Mouse (Mus musculus) ES-Bruce4 (cell line): ENCODE data around the gene Tmem26. TPM values are rescaled to one million over a fixed set of nuclear protein-coding genes. Genes with fewer than 3 reads are reported as not detected.

Source experiments
- H3K27ac ChIP-seq: 2 replicates; pipeline ENCODE4 v1.5.1; 2012; ENCODE audit warnings: low read length, inconsistent platforms; ENCODE audit not compliant: insufficient read depth
- H3K27me3 ChIP-seq: 2 replicates; pipeline ENCODE4 v1.6.1; 2012; ENCODE audit warnings: mild to moderate bottlenecking, low read length, inconsistent platforms; ENCODE audit not compliant: control insufficient read depth, poor library complexity, insufficient read depth, severe bottlenecking
- H3K36me3 ChIP-seq: 2 replicates; pipeline ENCODE4 v1.6.1; 2012; ENCODE audit warnings: inconsistent platforms, mild to moderate bottlenecking, low read length, moderate library complexity; ENCODE audit not compliant: control insufficient read depth, poor library complexity, insufficient read depth, severe bottlenecking
- H3K4me1 ChIP-seq: one replicate; pipeline ENCODE4 v1.8.1; 2011; ENCODE audit warnings: low read length; ENCODE audit not compliant: control insufficient read depth, insufficient read depth
- H3K4me3 ChIP-seq: 2 replicates; pipeline ENCODE4 v1.5.1; 2011; ENCODE audit warnings: low read depth, mild to moderate bottlenecking, low read length
- H3K9ac ChIP-seq: 2 replicates; pipeline ENCODE4 v1.6.1; 2012; ENCODE audit warnings: low read depth, mild to moderate bottlenecking, inconsistent platforms; ENCODE audit not compliant: poor library complexity, severe bottlenecking
- H3K9me3 ChIP-seq: replicated peaks from 2 replicates; pipeline ENCODE4 v1.6.1; 2012; ENCODE audit warnings: mild to moderate bottlenecking, low read length, inconsistent platforms; ENCODE audit not compliant: control insufficient read depth, poor library complexity, insufficient read depth, severe bottlenecking
- CTCF ChIP-seq: IDR thresholded peaks from one replicate; pipeline ENCODE4 v1.8.1; 2011; ENCODE audit warnings: low read depth, low read length
- EP300 ChIP-seq: IDR thresholded peaks from 2 replicates; pipeline ENCODE4 v1.6.1; 2011; ENCODE audit warnings: low read depth, low read length; ENCODE audit not compliant: insufficient read depth
- POLR2A ChIP-seq: IDR thresholded peaks from one replicate; pipeline ENCODE4 v1.8.1; 2011; ENCODE audit warnings: low read length; ENCODE audit not compliant: insufficient read depth
- polyA plus RNA-seq: library from polyadenylated mRNA; stranded (reverse); fragments of >200 nt; gene quantifications from 2 replicates; pipeline ENCODE4 v1.2.4, GENCODE M21; 2011; ENCODE audit warnings: low read depth; ENCODE audit not compliant: missing spikeins, insufficient read depth, insufficient read length

Gene Tmem26
- polyA plus RNA-seq, 1 experiment = not detected

DNA sequence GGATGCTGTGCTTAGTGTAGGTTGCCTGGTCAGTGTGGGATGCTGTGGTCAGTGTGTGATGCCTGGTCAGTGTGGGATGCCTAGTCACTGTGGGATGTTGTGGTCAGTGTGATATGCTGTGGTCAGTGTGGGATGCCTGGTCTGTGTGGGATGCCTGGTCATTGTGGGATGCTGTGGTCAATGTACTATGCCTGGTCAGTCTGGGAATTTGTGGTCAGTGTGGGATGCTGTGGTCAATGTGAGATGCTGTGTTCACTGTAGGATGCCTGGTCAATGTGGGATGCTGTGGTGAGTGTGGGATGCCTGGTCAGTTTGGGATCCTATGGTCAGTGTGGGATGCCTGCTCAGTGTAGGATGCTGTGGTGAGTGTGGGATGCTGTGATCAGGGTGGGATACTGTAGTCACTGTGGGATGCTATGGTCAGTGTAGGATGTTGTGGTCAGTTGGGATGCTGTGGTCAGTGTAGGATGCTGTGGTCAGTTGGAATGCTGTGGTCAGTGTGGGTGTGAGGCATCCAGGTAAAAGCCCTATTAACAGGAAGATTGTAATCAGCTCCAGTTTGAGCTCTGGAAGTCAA is 27.6 kb upstream of the Tmem26 start:
- Histone ChIP-seq H3K27ac (no peak overlapping the region), H3K4me1 (no peaks in the 10 kb centered on the region), H3K9me3 (no peaks in the 10 kb centered on the region), H3K9ac (no peak overlapping the region), H3K4me3 (no peak overlapping the region), H3K27me3 (no peaks in the 10 kb centered on the region), H3K36me3 (no peaks in the 10 kb centered on the region)
- TF ChIP-seq EP300 = no peak
- no peak for TF ChIP-seq POLR2A
- no peak for TF ChIP-seq CTCF

DNA sequence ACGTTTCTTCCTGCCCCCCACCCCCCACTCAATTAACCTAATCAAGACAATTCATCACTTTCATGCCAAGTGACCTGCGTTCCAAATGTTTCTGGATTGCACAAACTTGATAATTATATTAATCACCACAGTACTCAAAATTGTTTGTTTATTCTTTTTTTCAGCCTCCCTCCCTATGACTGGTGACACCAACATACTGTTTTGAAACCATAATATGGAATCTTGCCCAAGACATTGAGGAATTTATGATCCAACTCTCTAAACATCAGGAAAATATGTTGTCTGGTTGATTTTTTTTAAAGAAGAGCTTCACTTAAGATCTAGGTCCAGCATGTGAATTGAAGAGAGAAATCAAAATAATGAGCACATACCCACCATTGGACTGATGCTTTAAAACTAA is 19.2 kb upstream of the Tmem26 start:
- Histone ChIP-seq H3K9me3 (no peaks in the 10 kb centered on the region), H3K27me3 (no peaks in the 10 kb centered on the region), H3K36me3 (no peaks in the 10 kb centered on the region), H3K27ac (no peak overlapping the region), H3K4me1 (no peaks in the 10 kb centered on the region), H3K9ac (no peak overlapping the region), H3K4me3 (no peak overlapping the region)
- no peak for TF ChIP-seq CTCF
- TF ChIP-seq EP300 = no peak
- TF ChIP-seq POLR2A = no peak

DNA sequence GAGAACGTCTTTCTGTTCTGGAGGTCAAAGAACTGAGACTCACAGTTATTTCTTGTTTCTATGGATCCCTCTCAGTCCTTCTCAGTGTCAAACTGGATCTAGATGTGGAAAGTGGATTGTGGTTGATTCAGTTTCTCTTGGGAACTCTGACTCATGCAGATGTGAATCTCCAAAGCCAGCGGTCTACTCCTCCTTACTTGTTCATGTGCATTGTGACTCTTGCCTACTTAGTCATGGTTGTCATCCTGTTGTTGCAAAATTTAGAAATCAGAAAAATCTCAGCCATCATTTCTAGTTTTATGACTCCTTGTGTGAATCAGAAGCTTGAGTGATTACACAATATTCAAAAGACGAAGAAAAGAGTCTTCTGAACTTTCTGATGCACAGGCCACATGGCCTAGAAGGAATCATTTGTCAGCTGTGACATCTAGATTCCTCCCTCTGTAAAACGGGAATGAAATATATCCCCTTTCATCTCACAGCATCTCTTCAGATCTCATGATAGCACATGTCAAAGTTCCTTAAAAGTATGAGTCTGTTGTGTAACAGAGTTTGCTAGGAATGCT is 17.9 kb upstream of the Tmem26 start:
- H3K36me3 ChIP-seq = no peaks in the 10 kb centered on the region
- H3K27ac ChIP-seq = no peak overlapping the region
- no peak overlapping the region for H3K4me3 ChIP-seq
- H3K27me3 ChIP-seq = no peaks in the 10 kb centered on the region
- H3K9me3 ChIP-seq = no peaks in the 10 kb centered on the region
- no peak for TF ChIP-seq CTCF
- H3K4me1 ChIP-seq = no peaks in the 10 kb centered on the region
- H3K9ac ChIP-seq = no peak overlapping the region

DNA sequence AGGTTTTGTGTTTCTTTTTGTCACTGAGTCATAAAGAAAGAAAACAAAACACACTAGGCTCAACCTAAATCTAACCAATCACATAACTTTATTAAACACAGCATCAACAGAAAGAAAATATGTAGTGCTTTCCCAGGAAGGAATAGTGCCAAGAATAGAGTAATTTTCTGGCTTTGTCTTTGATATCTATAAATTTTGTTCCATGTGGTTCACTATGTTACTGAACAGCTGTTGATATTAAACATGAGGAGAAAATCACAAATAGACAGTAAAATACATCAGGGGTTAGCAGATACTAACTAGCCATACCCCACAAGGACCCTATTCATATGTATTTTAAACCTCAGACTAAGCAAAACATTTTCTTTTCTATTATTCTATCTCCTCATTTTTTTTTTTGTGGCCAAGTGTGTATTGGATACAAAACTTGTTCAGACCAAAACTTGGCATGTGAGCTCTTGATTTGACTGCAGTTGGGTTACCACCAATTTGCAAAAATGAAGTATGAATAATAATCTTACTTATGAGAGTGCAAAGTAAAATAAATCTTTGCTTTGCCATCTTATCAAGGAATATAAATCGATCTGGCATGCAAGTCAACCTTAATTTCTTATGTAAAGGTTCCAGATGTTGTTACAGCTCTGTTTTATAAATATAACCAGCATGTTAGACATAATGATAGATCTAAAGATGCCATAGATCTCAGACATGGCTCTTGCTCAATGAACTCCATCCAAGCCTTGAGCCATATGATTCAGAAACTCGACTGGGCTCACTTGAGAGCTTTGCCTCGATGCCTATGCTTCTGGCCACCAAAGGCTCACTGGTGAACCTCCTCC is 16.2 kb upstream of the Tmem26 start:
- Histone ChIP-seq H3K36me3 (no peaks in the 10 kb centered on the region), H3K27me3 (no peaks in the 10 kb centered on the region), H3K4me3 (no peak overlapping the region), H3K4me1 (no peaks in the 10 kb centered on the region), H3K9ac (no peak overlapping the region), H3K9me3 (no peaks in the 10 kb centered on the region), H3K27ac (no peak overlapping the region)
- TF ChIP-seq POLR2A (no peak), EP300 (no peak), CTCF (no peak)

DNA sequence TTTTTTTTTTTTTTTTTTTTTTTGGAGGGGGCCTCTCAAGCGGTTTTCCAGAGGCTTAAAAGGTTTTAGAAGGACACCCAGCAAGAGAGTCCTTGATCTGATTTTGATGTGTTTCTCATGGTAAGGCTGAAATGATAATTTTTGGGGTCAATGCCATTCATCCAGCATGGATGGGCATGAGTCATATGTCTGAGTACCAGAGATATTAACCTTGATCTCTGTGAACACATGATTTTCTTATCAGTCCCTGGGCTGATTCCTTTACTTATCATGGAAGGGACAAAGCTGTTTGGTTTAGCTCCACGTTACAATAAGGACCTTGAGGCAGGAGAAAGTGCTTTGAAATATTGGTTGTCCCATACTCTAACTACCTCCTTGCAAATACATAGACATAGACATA is 10.5 kb upstream of the Tmem26 start:
- no peaks in the 10 kb centered on the region for H3K36me3 ChIP-seq
- H3K4me3 ChIP-seq = no peak overlapping the region
- no peak overlapping the region for H3K27ac ChIP-seq
- H3K27me3 ChIP-seq = no peaks in the 10 kb centered on the region
- H3K4me1 ChIP-seq = no peaks in the 10 kb centered on the region
- TF ChIP-seq POLR2A = no peak
- TF ChIP-seq EP300 = no peak
- no peak for TF ChIP-seq CTCF
- H3K9me3 ChIP-seq = no peaks in the 10 kb centered on the region
- H3K9ac ChIP-seq = no peak overlapping the region

DNA sequence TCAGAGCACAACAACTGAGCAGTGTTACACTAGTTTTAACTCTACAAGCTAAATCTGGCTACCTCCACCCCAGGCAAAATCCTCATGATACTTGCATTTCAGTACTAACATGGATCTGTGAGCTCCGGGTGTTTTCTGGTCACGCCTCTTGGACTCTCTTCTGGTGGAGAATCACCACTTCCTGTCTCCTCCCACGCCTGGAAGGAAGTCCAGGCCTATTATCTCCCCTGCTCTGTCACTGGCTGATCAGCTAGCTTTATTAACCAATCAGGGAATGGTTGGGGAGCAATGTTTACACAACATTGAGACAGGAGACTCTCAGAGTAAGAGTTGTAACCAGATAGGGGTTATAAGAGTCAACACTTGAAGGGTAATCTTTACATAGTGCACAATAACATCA is 9.1 kb upstream of the Tmem26 start:
- no peak overlapping the region for H3K27ac ChIP-seq
- no peaks in the 10 kb centered on the region for H3K4me1 ChIP-seq
- no peak for TF ChIP-seq EP300
- no peak for TF ChIP-seq POLR2A
- TF ChIP-seq CTCF = no peak
- H3K36me3 ChIP-seq = no peaks in the 10 kb centered on the region
- H3K9me3 ChIP-seq = no peaks in the 10 kb centered on the region
- no peak overlapping the region for H3K4me3 ChIP-seq
- H3K9ac ChIP-seq = no peak overlapping the region
- no peaks in the 10 kb centered on the region for H3K27me3 ChIP-seq
